Mouse (Mus musculus) small intestine, adult 2 months (tissue): Measurements from ENCODE around the gene Chil1. TPM values are rescaled to one million over a fixed set of nuclear protein-coding genes. Genes with fewer than 3 reads are reported as not detected.
A peak's percentile ranks its signal among the peaks of the same experiment; 100 is the strongest.

Source experiments
- H3K27ac ChIP-seq: fragments of 200-500 bp; 2 replicates; pipeline ENCODE4 v1.5.1; 2012; ENCODE audit warnings: low read depth, low read length, control low read depth, inconsistent platforms; ENCODE audit not compliant: insufficient read depth
- H3K27me3 ChIP-seq: fragments of 200-500 bp; 2 replicates; pipeline ENCODE4 v1.6.1; 2012; ENCODE audit warnings: mild to moderate bottlenecking, moderate library complexity, low read length, inconsistent platforms; ENCODE audit not compliant: control insufficient read depth, insufficient read depth
- H3K36me3 ChIP-seq: fragments of 200-500 bp; 2 replicates; pipeline ENCODE4 v1.6.1; 2012; ENCODE audit warnings: mild to moderate bottlenecking, low read length, control low read depth, inconsistent platforms; ENCODE audit not compliant: control insufficient read depth, insufficient read depth
- H3K4me1 ChIP-seq: fragments of 200-500 bp; 2 replicates; pipeline ENCODE4 v1.6.1; 2012; ENCODE audit warnings: low read length, inconsistent platforms, mixed read lengths; ENCODE audit not compliant: control insufficient read depth, insufficient read depth, insufficient read length
- H3K4me3 ChIP-seq: fragments of 200-500 bp; 2 replicates; pipeline ENCODE4 v1.5.1; 2012; ENCODE audit warnings: low read depth, mild to moderate bottlenecking, control low read depth, inconsistent platforms, low read length, moderate library complexity
- CTCF ChIP-seq: fragments of 200-500 bp; IDR thresholded peaks from 2 replicates; pipeline ENCODE4 v1.5.1; 2012; ENCODE audit warnings: low read depth, mild to moderate bottlenecking, control low read depth, inconsistent platforms, low read length, moderate library complexity, mixed read lengths; ENCODE audit not compliant: insufficient replicate concordance, insufficient read length; ENCODE audit errors: extremely low read depth
- POLR2A ChIP-seq: fragments of 200-500 bp; IDR thresholded peaks from 2 replicates; pipeline ENCODE4 v1.6.1; 2012; ENCODE audit warnings: low read depth, mild to moderate bottlenecking, control low read depth, inconsistent platforms, low read length, moderate library complexity
- WGBS: fragments of 180-500 bp; shearing (Covaris S2); methylation state at CpG from one replicate; pipeline ENCODE4 v1.1.7; 2018; 5-methylcytosine and 5-hydroxymethylcytosine counted together
- polyA plus RNA-seq: library from polyadenylated mRNA; depleted of rRNA; stranded (reverse); fragments of >200 nt; gene quantifications from 2 replicates; pipeline ENCODE4 v1.2.3, GENCODE M21; 2012

Chil1 gene
- polyA plus RNA-seq, 1 experiment = 0.46 TPM

- WGBS = 28% methylated on average over 2 of the region's 2 CpGs
- TF ChIP-seq POLR2A = no peak
- TF ChIP-seq CTCF = no peak
- Histone ChIP-seq H3K4me3 (no peak overlapping the region), H3K27me3 (no peaks in the 10 kb centered on the region), H3K36me3 (no peaks in the 10 kb centered on the region), H3K4me1 (peaks cover 9% of the 10 kb centered on the region), H3K27ac (no peak overlapping the region)
These were observed 34.6 kb downstream of the Chil1 start for GRCm38 (mm10) chr1:134216629-134216971.

DNA sequence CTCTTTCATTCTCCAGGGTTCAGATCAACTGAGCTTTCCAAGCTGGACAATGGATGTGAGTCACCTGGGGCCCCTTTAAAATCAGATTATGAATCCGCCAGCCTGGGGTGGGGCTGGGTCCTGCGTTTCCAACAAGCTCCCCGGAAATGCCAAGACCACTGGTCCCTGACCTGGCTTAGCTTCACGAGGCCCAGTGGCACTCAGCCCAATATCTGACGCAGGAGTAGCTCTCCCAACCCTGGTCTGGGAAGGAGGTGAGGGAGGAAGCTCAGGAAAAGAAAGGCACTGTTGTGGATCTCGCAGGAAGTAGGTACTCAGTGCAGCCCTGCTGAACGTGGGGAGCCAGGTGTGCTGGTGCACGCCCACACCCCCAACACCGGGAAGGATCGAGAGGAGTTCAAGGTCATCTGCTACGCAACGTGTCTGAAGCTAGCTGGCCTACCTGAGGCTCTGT is 35.1 kb downstream of the Chil1 start:
- no peaks in the 10 kb centered on the region for H3K27me3 ChIP-seq
- TF ChIP-seq CTCF (no peak), POLR2A (no peak)
- H3K4me1 ChIP-seq = peaks cover 11% of the 10 kb centered on the region
- H3K4me3 ChIP-seq = peak overlapping the region; percentile 11; the same call in 1 of the 2 replicates
- WGBS = 21% methylated on average over 12 of the region's 12 CpGs
- H3K36me3 ChIP-seq = no peaks in the 10 kb centered on the region
- H3K27ac ChIP-seq = peak overlapping the region; percentile 93

GRCm38 (mm10) chr1:134217942-134218341 is 36.0 kb downstream of the Chil1 start:
- TF ChIP-seq POLR2A (no peak), CTCF (no peak)
- Histone ChIP-seq H3K27ac (no peak overlapping the region), H3K27me3 (no peaks in the 10 kb centered on the region), H3K4me1 (peaks cover 19% of the 10 kb centered on the region), H3K36me3 (no peaks in the 10 kb centered on the region), H3K4me3 (no peak overlapping the region)
- WGBS = 85% methylated on average over 3 of the region's 3 CpGs

DNA sequence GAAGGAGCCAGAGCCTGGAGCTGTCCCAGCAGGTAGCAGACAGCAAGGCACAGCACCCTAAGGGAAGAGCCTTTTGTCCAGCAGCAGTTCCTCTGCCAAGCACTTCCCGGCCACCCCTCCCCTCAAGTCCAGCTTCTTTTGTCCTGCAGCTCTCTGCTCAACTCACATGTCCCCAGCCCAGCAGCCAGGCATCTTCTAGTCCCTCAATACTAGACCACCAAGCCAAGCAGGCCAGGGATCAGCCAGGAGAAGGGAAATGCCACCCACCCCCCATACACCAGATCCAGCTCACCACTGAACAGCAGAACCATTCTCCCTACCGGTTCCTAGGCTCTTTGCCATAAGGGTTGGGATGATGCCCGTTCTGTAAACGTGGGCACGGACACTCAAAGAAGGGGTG is 37.6 kb downstream of the Chil1 start:
- TF ChIP-seq POLR2A = no peak
- no peak for TF ChIP-seq CTCF
- no peaks in the 10 kb centered on the region for H3K36me3 ChIP-seq

GRCm38 (mm10) chr1:134221172-134221571 is 39.2 kb downstream of the Chil1 start:
- Histone ChIP-seq H3K4me1 (peaks cover 16% of the 10 kb centered on the region; the same call in 1 of the 2 replicates), H3K36me3 (no peaks in the 10 kb centered on the region), H3K27ac (no peak overlapping the region), H3K4me3 (no peak overlapping the region), H3K27me3 (no peaks in the 10 kb centered on the region)
- WGBS = 25% methylated on average over 1 of the region's 1 CpGs
- TF ChIP-seq CTCF (no peak), POLR2A (no peak)

More for the DNA sequence above, 37.6 kb downstream of the Chil1 start:
- H3K4me3 ChIP-seq = no peak overlapping the region
- H3K27me3 ChIP-seq = no peaks in the 10 kb centered on the region
- H3K27ac ChIP-seq = no peak overlapping the region
- H3K4me1 ChIP-seq = peaks cover 19% of the 10 kb centered on the region
- 88% methylated on average over 5 of the region's 5 CpGs for WGBS

DNA sequence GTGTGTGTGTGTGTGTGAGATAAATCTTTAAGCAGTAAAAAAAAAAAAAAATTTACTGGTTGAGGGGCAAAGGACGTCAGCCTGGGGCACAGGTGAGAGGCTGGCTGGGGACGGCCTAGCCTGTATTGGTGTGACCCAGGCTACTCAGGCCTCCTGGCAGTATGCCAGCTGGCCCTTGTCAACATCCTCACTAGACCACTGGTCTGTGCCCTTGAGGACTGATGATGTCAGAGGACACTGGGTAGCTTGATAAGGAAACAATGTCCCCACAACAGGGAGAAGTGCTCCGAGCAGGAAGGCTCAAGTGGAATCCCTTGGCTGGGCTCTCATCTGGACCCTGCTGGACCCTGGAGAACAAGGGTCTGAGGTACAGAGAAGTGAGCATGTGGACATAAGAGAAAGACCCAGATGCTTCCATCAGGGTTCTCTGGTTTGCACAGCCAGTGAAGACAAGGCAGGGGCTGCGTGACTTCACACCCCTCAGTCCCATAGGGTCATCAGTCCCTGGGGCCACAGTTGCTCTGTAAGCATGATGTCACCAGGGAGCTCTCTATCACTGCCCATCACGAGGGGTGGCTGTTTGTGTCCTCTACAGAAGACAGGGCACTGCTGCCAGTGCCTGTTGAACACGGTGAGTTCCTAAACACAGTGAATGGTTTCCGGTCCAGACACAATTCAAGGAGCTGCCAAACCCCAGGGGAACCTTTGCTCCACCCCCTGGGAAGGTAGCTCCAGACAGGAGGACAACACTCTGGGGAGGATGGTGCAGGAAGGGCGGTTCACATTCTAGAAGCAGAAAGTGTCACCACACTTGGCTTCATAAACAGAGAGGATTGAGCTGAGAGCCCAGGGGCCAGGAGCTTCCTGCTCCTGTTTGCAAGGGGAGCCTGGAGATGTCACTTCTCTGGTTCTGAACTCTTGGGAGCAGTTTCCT is 40.4 kb downstream of the Chil1 start:
- no peak overlapping the region for H3K27ac ChIP-seq
- H3K4me3 ChIP-seq = no peak overlapping the region
- WGBS = 38% methylated on average over 8 of the region's 8 CpGs
- no peaks in the 10 kb centered on the region for H3K27me3 ChIP-seq
- TF ChIP-seq POLR2A (no peak), CTCF (no peak)
- no peaks in the 10 kb centered on the region for H3K36me3 ChIP-seq
- H3K4me1 ChIP-seq = peaks cover 14% of the 10 kb centered on the region; the same call in 1 of the 2 replicates

- H3K4me3 ChIP-seq = no peak overlapping the region
- H3K36me3 ChIP-seq = no peaks in the 10 kb centered on the region
- H3K27me3 ChIP-seq = no peaks in the 10 kb centered on the region
- no peak overlapping the region for H3K27ac ChIP-seq
- WGBS = 86% methylated on average over 12 of the region's 12 CpGs
- TF ChIP-seq CTCF = no peak
- TF ChIP-seq POLR2A = no peak
- H3K4me1 ChIP-seq = peaks cover 14% of the 10 kb centered on the region; the same call in 1 of the 2 replicates
These were observed 42.8 kb downstream of the Chil1 start for GRCm38 (mm10) chr1:134224649-134225227.
